Mouse (Mus musculus) layer of hippocampus, adult 9-11 months (tissue): ENCODE results near the gene Dyrk3.
A peak's percentile ranks its signal among the peaks of the same experiment; 100 is the strongest.
"Not testable (repeated sequence)": the region's sequence is repeated elsewhere in the genome, so short reads cannot be mapped to it uniquely, and the experiment has no call there.

Experiments used
- DNase-seq: peaks from one replicate; pipeline ENCODE4 v3.0.0; 2022

Gene Dyrk3

GRCm38 (mm10) chr1:131153018-131153629 lies 15.0 kb upstream of the Dyrk3 start, which contains the start of gene Eif2d:
Eif2d (plus strand) TSS chr1:131153181.
- DNase-seq: peak; percentile 86

GRCm38 (mm10) chr1:131149496-131149895 lies 11.4 kb upstream of the Dyrk3 start:
- DNase-seq: no peak

- no peak for DNase-seq
Observed at GRCm38 (mm10) chr1:131146181-131146614, 8.1 kb upstream of the Dyrk3 start.

GRCm38 (mm10) chr1:131145222-131145621 lies 7.1 kb upstream of the Dyrk3 start:
- DNase-seq: not testable (repeated sequence)

GRCm38 (mm10) chr1:131142472-131142871 lies 4.3 kb upstream of the Dyrk3 start:
- no peak for DNase-seq

GRCm38 (mm10) chr1:131141449-131141848 lies 3.3 kb upstream of the Dyrk3 start:
- no peak for DNase-seq

- no peak for DNase-seq
Observed at GRCm38 (mm10) chr1:131139102-131140095, 1.3 kb upstream of the Dyrk3 start.

- no peak for DNase-seq
Observed at GRCm38 (mm10) chr1:131137717-131138118, 422 bp downstream of the Dyrk3 start.

- no peak for DNase-seq
Observed at GRCm38 (mm10) chr1:131137111-131137510, 1.0 kb downstream of the Dyrk3 start.

- no peak for DNase-seq
Observed at GRCm38 (mm10) chr1:131135960-131136629, 2.0 kb downstream of the Dyrk3 start.

- no peak for DNase-seq
Observed at GRCm38 (mm10) chr1:131134942-131135522, 3.1 kb downstream of the Dyrk3 start.

GRCm38 (mm10) chr1:131134231-131134630 lies 3.9 kb downstream of the Dyrk3 start:
- no peak for DNase-seq

GRCm38 (mm10) chr1:131125987-131126744 lies 12.0 kb downstream of the Dyrk3 start:
- DNase-seq: no peak

GRCm38 (mm10) chr1:131123522-131124265 lies 14.4 kb downstream of the Dyrk3 start:
- DNase-seq: no peak

GRCm38 (mm10) chr1:131121987-131122386 lies 16.2 kb downstream of the Dyrk3 start:
- no peak for DNase-seq

- DNase-seq: no peak
Observed at GRCm38 (mm10) chr1:131119026-131119425, 19.1 kb downstream of the Dyrk3 start.

- no peak for DNase-seq
Observed at GRCm38 (mm10) chr1:131118530-131118929, 19.6 kb downstream of the Dyrk3 start.

GRCm38 (mm10) chr1:131116430-131117011 lies 21.6 kb downstream of the Dyrk3 start:
- peak; percentile 89 for DNase-seq

GRCm38 (mm10) chr1:131115932-131116331 lies 22.2 kb downstream of the Dyrk3 start:
- no peak for DNase-seq

GRCm38 (mm10) chr1:131112576-131112975 lies 25.6 kb downstream of the Dyrk3 start:
- DNase-seq: no peak

- DNase-seq: peak; percentile 69
Observed at GRCm38 (mm10) chr1:131110525-131111106, 27.5 kb downstream of the Dyrk3 start.
